Mouse (Mus musculus) liver, embryonic 14.5 days (tissue): ENCODE measurements around the gene Rpl36a-ps1. TPM values are rescaled to one million over a fixed set of nuclear protein-coding genes. Genes with fewer than 3 reads are reported as not detected.

Experiments used
- ATAC-seq: fragments of 200-750 bp; cut with Nextera tagmentation; 2 replicates; pipeline ENCODE4 v1.8.0; 2017; ENCODE audit warnings: moderate number of reproducible peaks, mild to moderate bottlenecking, moderate library complexity; ENCODE audit not compliant: insufficient read depth
- DNase-seq, 3 experiments: peaks; one replicate each; pipeline ENCODE4 v3.0.0-alpha.2; 2012 to 2013; ENCODE audit warnings: low read depth in 3 of 3, low spot score in 3 of 3
- H3K27ac ChIP-seq: fragments of 300-500 bp; sonication (generic); 2 replicates; pipeline ENCODE4 v1.5.1; 2014; ENCODE audit warnings: moderate library complexity, mild to moderate bottlenecking, control low read depth, inconsistent platforms
- H3K27me3 ChIP-seq: fragments of 300-500 bp; sonication (generic); 2 replicates; pipeline ENCODE4 v1.6.1; 2014; ENCODE audit warnings: mild to moderate bottlenecking, low read length, moderate library complexity; ENCODE audit not compliant: control insufficient read depth, insufficient read depth
- H3K36me3 ChIP-seq: fragments of 300-500 bp; sonication (generic); replicated peaks from 2 replicates; pipeline ENCODE4 v1.6.1; 2014; ENCODE audit warnings: low read depth; ENCODE audit not compliant: control insufficient read depth, insufficient read depth
- H3K4me1 ChIP-seq, 2 experiments: fragments of 200-500 bp in 1 of 2; fragments of 300-500 bp in 1 of 2; sonication (generic) in 1 of 2; replicated peaks; 2 replicates each; pipeline ENCODE4 v1.6.1; 2012 to 2014; ENCODE audit warnings: antibody characterized with exemption in 1 of 2, inconsistent platforms in 1 of 2, low read length in 1 of 2; ENCODE audit not compliant: control insufficient read depth in 2 of 2, insufficient read depth in 2 of 2
- H3K4me2 ChIP-seq: fragments of 300-500 bp; sonication (generic); 2 replicates; pipeline ENCODE4 v1.6.1; 2014; ENCODE audit warnings: low read depth, mild to moderate bottlenecking, control low read depth, moderate library complexity
- H3K4me3 ChIP-seq, 2 experiments: fragments of 200-500 bp in 1 of 2; fragments of 300-500 bp in 1 of 2; sonication (generic) in 1 of 2; 2 replicates each; pipeline ENCODE4 v1.5.1; 2012 to 2014; ENCODE audit warnings: low read depth in 2 of 2, low read length in 2 of 2, mild to moderate bottlenecking in 2 of 2, control low read depth in 1 of 2, inconsistent platforms in 1 of 2, moderate library complexity in 1 of 2; ENCODE audit not compliant: insufficient read depth in 1 of 2
- H3K9ac ChIP-seq: fragments of 300-500 bp; sonication (generic); replicated peaks from 2 replicates; pipeline ENCODE4 v1.6.1; 2014; ENCODE audit warnings: mild to moderate bottlenecking, control low read depth, moderate library complexity
- H3K9me3 ChIP-seq: fragments of 300-500 bp; sonication (generic); 2 replicates; pipeline ENCODE4 v1.6.1; 2016; ENCODE audit warnings: low read length, mixed read lengths; ENCODE audit not compliant: control insufficient read depth
- CTCF ChIP-seq: IDR thresholded peaks from 2 replicates; pipeline ENCODE4 v1.5.1; 2016; ENCODE audit warnings: antibody characterized with exemption, low read depth, control low read depth
- EP300 ChIP-seq: IDR thresholded peaks from 2 replicates; pipeline ENCODE4 v1.6.1; 2016; ENCODE audit warnings: antibody characterized with exemption, low read depth
- WGBS: fragments of 180-500 bp; shearing (Covaris S2); extraction: QIAGEN DNeasy Blood & Tissue Kit; methylation state at CpG from one replicate; pipeline ENCODE4 v1.1.7; 2014; ENCODE audit not compliant: insufficient replicate concordance; 5-methylcytosine and 5-hydroxymethylcytosine counted together
- polyA plus RNA-seq, 2 experiments: library from polyadenylated mRNA; depleted of rRNA in 1 of 2; stranded (reverse) in 1 of 2; unstranded in 1 of 2; fragments of >200 nt; fragmentation: Nextera tagmentation in 1 of 2; extraction: Ambion mirVana in 1 of 2; gene quantifications; 2 replicates each; pipeline versions ENCODE4 v1.2.1 to v1.2.3; 2012 to 2014

The Rpl36a-ps1 gene
- polyA plus RNA-seq, 2 experiments: 1.6 to 4.8 TPM

DNA sequence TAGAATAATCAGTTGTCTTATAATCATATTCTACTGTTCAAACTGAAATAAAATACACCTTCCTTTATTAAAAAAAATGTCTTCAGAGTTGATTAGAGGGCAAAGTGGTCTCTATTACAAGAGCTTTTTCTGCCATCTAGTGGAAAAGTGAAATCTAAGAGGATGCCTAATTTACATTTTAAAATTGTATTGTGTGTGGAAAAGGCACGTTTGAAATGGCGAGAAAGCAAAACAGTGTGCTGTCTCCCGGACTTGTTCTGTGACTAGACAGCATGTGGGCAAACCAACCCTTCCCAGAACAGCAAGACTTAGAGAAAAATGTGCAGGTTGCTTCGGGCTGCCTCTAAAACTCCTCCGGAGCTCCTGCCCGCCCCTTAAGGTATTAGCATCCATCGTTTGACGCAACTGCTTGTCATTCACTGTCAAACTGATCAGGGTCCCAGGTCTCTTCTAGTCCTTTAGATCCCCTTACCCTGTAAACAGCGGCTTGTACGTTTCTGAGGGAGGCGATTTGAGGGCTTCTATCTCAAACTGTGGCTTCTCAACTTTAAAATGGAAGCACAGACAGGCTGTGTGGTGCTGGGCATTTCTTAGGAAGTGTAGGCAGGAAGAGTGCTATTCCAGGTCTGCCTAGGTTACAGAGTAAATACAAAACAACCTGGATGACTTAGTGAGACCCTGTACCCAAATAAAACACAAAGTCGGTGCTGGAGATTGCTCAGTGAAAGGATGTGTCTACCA, 28.4 kb upstream of the Rpl36a-ps1 start:
- Histone ChIP-seq H3K4me2 (no peak overlapping the region), H3K27ac (no peak overlapping the region), H3K4me1 (peaks cover 0 to 2% of the 10 kb centered on the region in 2 experiments; a peak in 2 of 4 replicates), H3K4me3 (no peak overlapping the region), H3K9me3 (no peaks in the 10 kb centered on the region), H3K27me3 (no peaks in the 10 kb centered on the region), H3K36me3 (no peaks in the 10 kb centered on the region), H3K9ac (no peak overlapping the region)
- WGBS: 42% methylated on average over 12 of the region's 12 CpGs
- TF ChIP-seq EP300: no peak
- TF ChIP-seq CTCF: no peak
- no peak for DNase-seq
- ATAC-seq: no peak

DNA sequence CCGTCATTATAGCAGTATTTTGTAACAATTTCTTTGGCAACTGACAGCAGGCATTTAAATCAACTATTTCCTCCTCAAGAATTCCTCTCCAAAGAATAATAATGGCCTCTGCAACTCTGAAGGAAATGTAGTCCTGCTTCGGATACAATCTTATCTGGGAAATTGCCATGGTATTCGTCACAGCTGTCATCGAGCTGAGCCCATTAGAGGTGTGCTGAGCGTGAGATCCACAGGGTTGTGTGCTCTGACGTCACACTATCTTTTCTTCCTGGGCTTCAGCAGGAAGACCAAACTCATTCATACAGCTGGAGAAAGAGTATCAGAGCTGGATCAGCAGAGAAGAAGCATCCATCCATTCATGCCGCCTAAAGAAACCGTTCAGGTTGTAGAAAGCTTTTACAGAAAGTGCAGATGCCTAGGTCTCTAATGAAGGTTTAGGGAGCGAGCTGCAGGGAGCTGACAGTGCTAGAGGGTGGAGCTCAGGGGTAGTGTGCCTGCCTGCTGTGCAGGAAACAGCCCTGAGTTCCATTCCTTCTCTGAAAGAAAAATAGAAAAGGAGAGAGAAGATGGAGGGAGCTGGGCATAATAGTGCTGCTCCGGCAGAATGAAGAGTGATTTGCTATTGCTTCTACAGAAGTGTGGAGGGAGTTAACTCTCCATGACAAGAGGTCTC, 25.2 kb upstream of the Rpl36a-ps1 start:
- DNase-seq: no peak
- ATAC-seq: no peak
- WGBS: 35% methylated on average over 10 of the region's 10 CpGs
- H3K9ac ChIP-seq: no peak overlapping the region
- peaks cover 0 to 2% of the 10 kb centered on the region in 2 experiments; a peak in 2 of 4 replicates for H3K4me1 ChIP-seq
- H3K27me3 ChIP-seq: no peaks in the 10 kb centered on the region
- no peaks in the 10 kb centered on the region for H3K9me3 ChIP-seq
- no peaks in the 10 kb centered on the region for H3K36me3 ChIP-seq
- no peak for TF ChIP-seq EP300
- TF ChIP-seq CTCF: no peak
- H3K4me3 ChIP-seq: no peak overlapping the region
- H3K4me2 ChIP-seq: no peak overlapping the region
- H3K27ac ChIP-seq: no peak overlapping the region

DNA sequence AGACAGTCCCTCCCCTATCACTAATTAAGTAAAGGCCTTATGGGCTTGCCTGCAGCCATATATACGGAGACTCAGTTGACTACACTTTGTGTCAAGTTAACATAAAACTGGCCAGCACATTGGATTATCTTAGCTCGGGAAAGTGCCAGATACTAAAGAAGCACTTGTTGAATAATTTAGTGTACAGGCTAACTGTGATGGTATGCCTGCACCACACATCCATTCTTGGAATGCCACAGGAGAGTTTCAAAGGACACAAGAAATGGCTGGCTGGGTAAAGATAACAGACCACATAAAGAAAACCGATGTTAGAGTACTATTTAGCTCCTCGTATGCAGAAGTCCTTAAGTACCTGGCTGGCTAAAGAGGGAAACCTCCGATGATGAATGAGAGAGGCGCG, 24.6 kb upstream of the Rpl36a-ps1 start:
- H3K36me3 ChIP-seq: no peaks in the 10 kb centered on the region
- no peaks in the 10 kb centered on the region for H3K9me3 ChIP-seq
- DNase-seq (no peak), ATAC-seq (no peak)
- 49% methylated on average over 7 of the region's 7 CpGs for WGBS
- H3K4me1 ChIP-seq: peaks cover 0 to 2% of the 10 kb centered on the region in 2 experiments; a peak in 2 of 4 replicates
- H3K9ac ChIP-seq: no peak overlapping the region
- H3K4me2 ChIP-seq: no peak overlapping the region
- H3K27ac ChIP-seq: no peak overlapping the region
- no peak overlapping the region for H3K4me3 ChIP-seq
- H3K27me3 ChIP-seq: no peaks in the 10 kb centered on the region
- no peak for TF ChIP-seq EP300
- TF ChIP-seq CTCF: no peak

DNA sequence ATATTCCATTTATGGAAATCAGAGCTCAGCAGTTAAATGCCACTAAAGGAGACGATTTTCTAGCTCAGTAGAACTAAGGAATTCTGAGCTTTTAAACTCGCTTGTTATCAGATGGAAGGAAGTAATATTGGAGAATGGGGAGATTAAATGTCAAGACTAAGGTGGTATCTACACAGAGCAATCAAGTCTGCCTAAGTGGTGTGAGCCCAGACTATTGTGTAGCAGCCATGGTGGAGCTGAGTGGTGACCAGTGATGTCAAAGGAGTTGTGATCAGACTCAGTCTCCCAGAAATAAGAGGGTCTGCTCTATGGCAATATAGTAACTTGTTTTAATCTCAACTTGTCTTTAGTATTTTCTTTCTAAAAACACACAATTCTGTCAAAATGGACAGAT, 16.8 kb upstream of the Rpl36a-ps1 start:
- 12% methylated on average over 2 of the region's 2 CpGs for WGBS
- Histone ChIP-seq H3K9me3 (no peaks in the 10 kb centered on the region), H3K27me3 (no peaks in the 10 kb centered on the region), H3K36me3 (no peaks in the 10 kb centered on the region), H3K27ac (no peak overlapping the region), H3K4me2 (no peak overlapping the region), H3K9ac (no peak overlapping the region), H3K4me1 (no peaks in the 10 kb centered on the region), H3K4me3 (no peak overlapping the region)
- ATAC-seq (no peak), DNase-seq (no peak)
- TF ChIP-seq CTCF (no peak), EP300 (no peak)

DNA sequence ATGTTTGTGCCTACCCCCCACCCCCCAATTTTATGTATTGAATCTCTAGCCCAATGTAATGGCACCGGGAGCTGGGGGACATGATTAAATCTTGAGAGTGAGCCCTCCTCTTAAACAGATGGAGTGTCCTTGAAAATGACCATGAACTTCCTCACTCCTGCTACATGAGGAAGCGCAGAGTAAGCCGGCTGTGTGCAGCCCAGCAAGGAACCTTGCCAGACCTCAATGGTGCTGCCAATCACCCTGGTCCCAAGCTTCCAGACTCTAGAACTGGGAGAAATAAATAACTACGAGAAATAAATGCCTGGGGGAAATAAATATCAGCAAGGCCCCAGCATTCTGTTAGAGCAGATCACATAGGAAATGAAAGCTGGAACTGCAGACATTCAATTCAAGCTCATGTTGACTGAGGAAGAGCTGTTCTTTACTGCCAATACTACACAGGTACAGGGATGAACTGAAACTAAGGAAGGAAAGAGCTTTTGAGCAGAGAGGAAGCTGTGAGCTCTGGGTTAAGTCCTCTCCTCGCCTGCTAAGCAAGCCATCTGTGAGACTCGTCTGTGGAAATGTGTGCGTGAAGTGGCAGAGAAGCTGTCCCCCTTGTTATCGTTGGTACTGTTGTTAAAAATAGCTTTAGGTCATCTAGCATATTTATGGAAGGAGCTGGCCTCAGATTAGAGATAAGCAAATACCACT, 16.3 kb upstream of the Rpl36a-ps1 start:
- TF ChIP-seq EP300 (no peak), CTCF (no peak)
- ATAC-seq: no peak
- Histone ChIP-seq H3K4me1 (no peaks in the 10 kb centered on the region), H3K27me3 (no peaks in the 10 kb centered on the region), H3K9ac (no peak overlapping the region), H3K9me3 (no peaks in the 10 kb centered on the region), H3K4me3 (no peak overlapping the region), H3K27ac (no peak overlapping the region), H3K36me3 (no peaks in the 10 kb centered on the region), H3K4me2 (no peak overlapping the region)
- DNase-seq: no peak
- WGBS: 27% methylated on average over 8 of the region's 8 CpGs
